Mouse (Mus musculus): Measurements from ENCODE around the gene Mip. TPM values are rescaled to one million over a fixed set of nuclear protein-coding genes. Genes with fewer than 3 reads are reported as not detected.

Mip gene
- total RNA-seq, 1 experiment, result 2.8 TPM

- peaks cover 0 to 13% of the 10 kb centered on the region in 2 experiments; a peak in 2 of 4 replicates for H3K4me1 ChIP-seq (ENCODE audit: control insufficient read depth in 2 of 2, insufficient read depth in 2 of 2, low read length in 2 of 2, poor library complexity in 1 of 2)
- in situ Hi-C loops (cut with MboI; ENCODE audit: low sequenced_read_pairs in 2 of 2, unreplicated experiment in 2 of 2), result no loop called here
Observed at GRCm38 (mm10) chr10:128231697-128232419, 6.2 kb downstream of the Mip start, which contains the start of gene Timeless. Gene Timeless (plus strand): TSS chr10:128232065.

GRCm38 (mm10) chr10:128232420-128232985, 6.9 kb downstream of the Mip start:
- Histone ChIP-seq H3K4me1 (ENCODE audit: control insufficient read depth in 2 of 2, insufficient read depth in 2 of 2, low read length in 2 of 2, poor library complexity in 1 of 2) (peaks cover 0 to 13% of the 10 kb centered on the region in 2 experiments; a peak in 2 of 4 replicates), H3K9ac (ENCODE audit: insufficient read depth, low read depth, low read length, poor library complexity, severe bottlenecking) (peak overlapping the region; percentile 100), H3K36me3 (ENCODE audit: control insufficient read depth, insufficient read depth, low read length, poor library complexity, severe bottlenecking) (peaks cover 13% of the 10 kb centered on the region), H3K27ac (ENCODE audit: insufficient read depth, low read depth, low read length, poor library complexity, severe bottlenecking) (peak overlapping the region; percentile 99), H3K4me3 (ENCODE audit: insufficient read depth in 1 of 2, low read depth in 1 of 2, low read length in 2 of 2, poor library complexity in 1 of 2, severe bottlenecking in 1 of 2) (peak overlapping the region; percentile 92 to 99), H3K9me3 (ENCODE audit: control insufficient read depth, insufficient read depth, low read depth, low read length) (no peaks in the 10 kb centered on the region)
- TF ChIP-seq ZNF384 (IDR thresholded peaks at IDR 0.05; ENCODE audit: low read depth, low read length), result no peak
- no peak for TF ChIP-seq HCFC1 (IDR thresholded peaks at IDR 0.05; ENCODE audit: borderline replicate concordance, insufficient read depth, low read length)
- no peak for TF ChIP-seq ZC3H11A (IDR thresholded peaks at IDR 0.05; ENCODE audit: borderline replicate concordance, low read depth, low read length)
- no peak for TF ChIP-seq CHD2 (IDR thresholded peaks at IDR 0.05; ENCODE audit: low read depth, low read length)
- no peak for TF ChIP-seq MAFK (IDR thresholded peaks at IDR 0.05; ENCODE audit: insufficient read depth, low read depth, low read length)
- in situ Hi-C loops (cut with MboI; ENCODE audit: low sequenced_read_pairs in 2 of 2, unreplicated experiment in 2 of 2), result no loop called here
- DNase-seq (ENCODE audit: low read depth, low spot score), result peak; percentile 65

More at GRCm38 (mm10) chr10:128231697-128232419, 6.2 kb downstream of the Mip start, which contains the start of gene Timeless:
- H3K4me3 ChIP-seq (ENCODE audit: insufficient read depth in 1 of 2, low read depth in 1 of 2, low read length in 2 of 2, poor library complexity in 1 of 2, severe bottlenecking in 1 of 2), result peak within 1 kb of the TSS; percentile 92 to 99
- peak within 1 kb of the TSS; percentile 99 for H3K27ac ChIP-seq (ENCODE audit: insufficient read depth, low read depth, low read length, poor library complexity, severe bottlenecking)
- TF ChIP-seq CHD2 (IDR thresholded peaks at IDR 0.05; ENCODE audit: low read depth, low read length), result no peak
- no peak for TF ChIP-seq HCFC1 (IDR thresholded peaks at IDR 0.05; ENCODE audit: borderline replicate concordance, insufficient read depth, low read length)
- TF ChIP-seq ZC3H11A (IDR thresholded peaks at IDR 0.05; ENCODE audit: borderline replicate concordance, low read depth, low read length), result no peak
- no peak for TF ChIP-seq ZNF384 (IDR thresholded peaks at IDR 0.05; ENCODE audit: low read depth, low read length)
- no peak for TF ChIP-seq MAFK (IDR thresholded peaks at IDR 0.05; ENCODE audit: insufficient read depth, low read depth, low read length)
- peak within 1 kb of the TSS; percentile 100 for H3K9ac ChIP-seq (ENCODE audit: insufficient read depth, low read depth, low read length, poor library complexity, severe bottlenecking)
- H3K36me3 ChIP-seq (ENCODE audit: control insufficient read depth, insufficient read depth, low read length, poor library complexity, severe bottlenecking), result peaks cover 13% of the 10 kb centered on the region
- H3K9me3 ChIP-seq (ENCODE audit: control insufficient read depth, insufficient read depth, low read depth, low read length), result no peaks in the 10 kb centered on the region
- DNase-seq (ENCODE audit: low read depth, low spot score), result peak; percentile 65

GRCm38 (mm10) chr10:128236321-128236720, 10.7 kb downstream of the Mip start:
- H3K9ac ChIP-seq (ENCODE audit: insufficient read depth, low read depth, low read length, poor library complexity, severe bottlenecking), result no peak overlapping the region
- H3K9me3 ChIP-seq (ENCODE audit: control insufficient read depth, insufficient read depth, low read depth, low read length), result no peaks in the 10 kb centered on the region
- no peak for DNase-seq (ENCODE audit: low read depth, low spot score)
- no peak overlapping the region for H3K27ac ChIP-seq (ENCODE audit: insufficient read depth, low read depth, low read length, poor library complexity, severe bottlenecking)
- in situ Hi-C loops (cut with MboI; ENCODE audit: low sequenced_read_pairs in 2 of 2, unreplicated experiment in 2 of 2), result no loop called here
- peaks cover 0 to 19% of the 10 kb centered on the region in 2 experiments; a peak in 2 of 4 replicates for H3K4me1 ChIP-seq (ENCODE audit: control insufficient read depth in 2 of 2, insufficient read depth in 2 of 2, low read length in 2 of 2, poor library complexity in 1 of 2)
- no peak for TF ChIP-seq HCFC1 (IDR thresholded peaks at IDR 0.05; ENCODE audit: borderline replicate concordance, insufficient read depth, low read length)
- TF ChIP-seq ZNF384 (IDR thresholded peaks at IDR 0.05; ENCODE audit: low read depth, low read length), result no peak
- TF ChIP-seq MAFK (IDR thresholded peaks at IDR 0.05; ENCODE audit: insufficient read depth, low read depth, low read length), result no peak
- TF ChIP-seq CHD2 (IDR thresholded peaks at IDR 0.05; ENCODE audit: low read depth, low read length), result no peak
- TF ChIP-seq ZC3H11A (IDR thresholded peaks at IDR 0.05; ENCODE audit: borderline replicate concordance, low read depth, low read length), result no peak
- no peak overlapping the region for H3K4me3 ChIP-seq (ENCODE audit: insufficient read depth in 1 of 2, low read depth in 1 of 2, low read length in 2 of 2, poor library complexity in 1 of 2, severe bottlenecking in 1 of 2)
- H3K36me3 ChIP-seq (ENCODE audit: control insufficient read depth, insufficient read depth, low read length, poor library complexity, severe bottlenecking), result peaks cover 24% of the 10 kb centered on the region

GRCm38 (mm10) chr10:128237807-128238480, 12.3 kb downstream of the Mip start:
- H3K27ac ChIP-seq (ENCODE audit: insufficient read depth, low read depth, low read length, poor library complexity, severe bottlenecking), result no peak overlapping the region
- in situ Hi-C loops (cut with MboI; ENCODE audit: low sequenced_read_pairs in 2 of 2, unreplicated experiment in 2 of 2), result no loop called here
- DNase-seq (ENCODE audit: low read depth, low spot score), result no peak
- peaks cover 34% of the 10 kb centered on the region for H3K36me3 ChIP-seq (ENCODE audit: control insufficient read depth, insufficient read depth, low read length, poor library complexity, severe bottlenecking)
- H3K4me1 ChIP-seq (ENCODE audit: control insufficient read depth in 2 of 2, insufficient read depth in 2 of 2, low read length in 2 of 2, poor library complexity in 1 of 2), result peaks cover 0 to 19% of the 10 kb centered on the region in 2 experiments; a peak in 1 of 4 replicates
- TF ChIP-seq MAFK (IDR thresholded peaks at IDR 0.05; ENCODE audit: insufficient read depth, low read depth, low read length) (no peak), ZNF384 (IDR thresholded peaks at IDR 0.05; ENCODE audit: low read depth, low read length) (no peak), ZC3H11A (IDR thresholded peaks at IDR 0.05; ENCODE audit: borderline replicate concordance, low read depth, low read length) (no peak), HCFC1 (IDR thresholded peaks at IDR 0.05; ENCODE audit: borderline replicate concordance, insufficient read depth, low read length) (no peak), CHD2 (IDR thresholded peaks at IDR 0.05; ENCODE audit: low read depth, low read length) (no peak)
- H3K9ac ChIP-seq (ENCODE audit: insufficient read depth, low read depth, low read length, poor library complexity, severe bottlenecking), result no peak overlapping the region
- H3K4me3 ChIP-seq (ENCODE audit: insufficient read depth in 1 of 2, low read depth in 1 of 2, low read length in 2 of 2, poor library complexity in 1 of 2, severe bottlenecking in 1 of 2), result no peak overlapping the region
- no peaks in the 10 kb centered on the region for H3K9me3 ChIP-seq (ENCODE audit: control insufficient read depth, insufficient read depth, low read depth, low read length)

Data from ES-E14 (cell line).